ENCODE assay signal across 7 mouse cellular contexts in genomic region chr17:56078361-56078760, GRCm38 (mm10). TPM values are rescaled to one million over a fixed set of nuclear protein-coding genes. Genes with fewer than 3 reads are reported as not detected.
A peak's percentile ranks its signal among the peaks of the same experiment; 100 is the strongest.
DNase-seq lines count a peak whose midpoint lies in the region; ATAC-seq and TF ChIP-seq lines count a peak whose summit lies in the region.
"Not testable (repeated sequence)": the region's sequence is repeated elsewhere in the genome, so short reads cannot be mapped to it uniquely, and the experiment has no call there.

No protein-coding gene starts in this region.

- not testable (repeated sequence) for H3K4me1 ChIP-seq in brown adipose tissue, adult 24 weeks (ENCODE audit: control insufficient read depth, insufficient read depth, insufficient read length, low read length); intestine, postnatal 0 days (replicated peaks; ENCODE audit: control insufficient read depth, insufficient read depth, low read length)
- H3K4me1 ChIP-seq in forebrain, embryonic 10.5 days: peaks cover 52% of the 10 kb centered on the region
- H3K4me1 ChIP-seq in heart, embryonic 14.5 days (ENCODE audit: control insufficient read depth in 2 of 2, insufficient read depth in 2 of 2, low read length in 2 of 2): peaks cover 23 to 31% of the 10 kb centered on the region in 2 experiments
- peaks cover 11% of the 10 kb centered on the region for H3K4me1 ChIP-seq in limb, embryonic 11.5 days (ENCODE audit: control insufficient read depth, insufficient read depth, low read length)
- H3K4me1 ChIP-seq in lung, embryonic 16.5 days (replicated peaks; ENCODE audit: control insufficient read depth, insufficient read depth, low read length): peaks cover 27% of the 10 kb centered on the region
- H3K4me1 ChIP-seq in neural tube, embryonic 13.5 days (replicated peaks): peaks cover 51% of the 10 kb centered on the region

- WGBS in forebrain, embryonic 10.5 days: 63% methylated on average over 9 of the region's 9 CpGs
- 63% methylated on average over 9 of the region's 9 CpGs for WGBS in heart, embryonic 14.5 days
- 66% methylated on average over 9 of the region's 9 CpGs for WGBS in intestine, postnatal 0 days
- 62% methylated on average over 9 of the region's 9 CpGs for WGBS in limb, embryonic 11.5 days
- 63% methylated on average over 9 of the region's 9 CpGs for WGBS in lung, embryonic 16.5 days
- 64% methylated on average over 9 of the region's 9 CpGs for WGBS in neural tube, embryonic 13.5 days

- not testable (repeated sequence) for ATAC-seq in heart, embryonic 14.5 days (ENCODE audit: insufficient number of reproducible peaks, insufficient read depth, low FRiP score, low read depth); intestine, postnatal 0 days; limb, embryonic 11.5 days (ENCODE audit: insufficient number of reproducible peaks, low FRiP score, low TSS enrichment, low read depth); lung, embryonic 16.5 days (ENCODE audit: low read depth); neural tube, embryonic 13.5 days (ENCODE audit: low read depth)

- TF ChIP-seq CTCF in intestine, postnatal 0 days (IDR thresholded peaks at IDR 0.05; ENCODE audit: low read depth): not testable (repeated sequence)

- not testable (repeated sequence) for H3K9me3 ChIP-seq in forebrain, embryonic 10.5 days; heart, embryonic 14.5 days (ENCODE audit: control insufficient read depth, low read length); intestine, postnatal 0 days (ENCODE audit: control insufficient read depth); limb, embryonic 11.5 days (ENCODE audit: control insufficient read depth, low read length); lung, embryonic 16.5 days (ENCODE audit: control insufficient read depth, low read length); neural tube, embryonic 13.5 days

- H3K27ac ChIP-seq in brown adipose tissue, adult 24 weeks (replicated peaks; ENCODE audit: low read depth, low read length): 0 out of 2 replicates have a peak overlapping the region, but pooled peaks have one; percentile 8
- peak overlapping the region; percentile 75 for H3K27ac ChIP-seq in forebrain, embryonic 10.5 days
- H3K27ac ChIP-seq in heart, embryonic 14.5 days (replicated peaks in 1 of 2; ENCODE audit: control insufficient read depth in 1 of 2, insufficient read depth in 1 of 2, low read depth in 2 of 2, low read length in 2 of 2): peak overlapping the region; percentile 55 to 66
- H3K27ac ChIP-seq in intestine, postnatal 0 days (ENCODE audit: low read depth, low read length); limb, embryonic 11.5 days (replicated peaks; ENCODE audit: low read depth, low read length): not testable (repeated sequence)
- H3K27ac ChIP-seq in lung, embryonic 16.5 days (ENCODE audit: low read length): peak overlapping the region; percentile 67
- H3K27ac ChIP-seq in neural tube, embryonic 13.5 days (replicated peaks): peak overlapping the region; percentile 50; the same call in 1 of the 2 replicates

- H3K4me3 ChIP-seq in brown adipose tissue, adult 24 weeks (ENCODE audit: insufficient read depth, low read depth, low read length); limb, embryonic 11.5 days (ENCODE audit: low read depth, low read length): not testable (repeated sequence)
- peak overlapping the region; percentile 94 for H3K4me3 ChIP-seq in forebrain, embryonic 10.5 days
- H3K4me3 ChIP-seq in heart, embryonic 14.5 days (ENCODE audit: control insufficient read depth in 1 of 2, insufficient read depth in 1 of 2, low read depth in 1 of 2, low read length in 2 of 2): peak overlapping the region; percentile 14 to 15; a peak in 2 of 4 replicates
- H3K4me3 ChIP-seq in intestine, postnatal 0 days (ENCODE audit: low read depth, low read length): 0 out of 2 replicates have a peak overlapping the region, but pooled peaks have one; percentile 87
- H3K4me3 ChIP-seq in lung, embryonic 16.5 days (ENCODE audit: low read length): peak overlapping the region; percentile 92
- peak overlapping the region; percentile 84 for H3K4me3 ChIP-seq in neural tube, embryonic 13.5 days

- DNase-seq in forebrain, embryonic 10.5 days (ENCODE audit: extremely low spot score, low spot score); limb, embryonic 11.5 days (ENCODE audit: low spot score): not testable (repeated sequence)

- H3K27me3 ChIP-seq in forebrain, embryonic 10.5 days (ENCODE audit: poor library complexity, severe bottlenecking); heart, embryonic 14.5 days (ENCODE audit: control insufficient read depth, insufficient read depth, low read length); intestine, postnatal 0 days (replicated peaks; ENCODE audit: control insufficient read depth, insufficient read depth, low read length); limb, embryonic 11.5 days (ENCODE audit: control insufficient read depth, insufficient read depth, low read length); lung, embryonic 16.5 days (ENCODE audit: control insufficient read depth, insufficient read depth, low read depth, low read length); neural tube, embryonic 13.5 days: not testable (repeated sequence)

- H3K4me2 ChIP-seq in heart, embryonic 14.5 days (ENCODE audit: low read length): peak overlapping the region; percentile 63
- peak overlapping the region; percentile 43 for H3K4me2 ChIP-seq in intestine, postnatal 0 days (replicated peaks; ENCODE audit: low read depth)
- H3K4me2 ChIP-seq in limb, embryonic 11.5 days (ENCODE audit: low read depth, severe bottlenecking): peak overlapping the region; percentile 3
- H3K4me2 ChIP-seq in lung, embryonic 16.5 days (ENCODE audit: low read depth, low read length): peak overlapping the region; percentile 44
- peak overlapping the region; percentile 40 for H3K4me2 ChIP-seq in neural tube, embryonic 13.5 days

- not testable (repeated sequence) for H3K9ac ChIP-seq in heart, embryonic 14.5 days (ENCODE audit: low read length); intestine, postnatal 0 days (ENCODE audit: low read depth, low read length); limb, embryonic 11.5 days (ENCODE audit: low read length); lung, embryonic 16.5 days (ENCODE audit: low read length); neural tube, embryonic 13.5 days

- H3K36me3 ChIP-seq in forebrain, embryonic 10.5 days (replicated peaks): peaks cover 16% of the 10 kb centered on the region
- H3K36me3 ChIP-seq in heart, embryonic 14.5 days (ENCODE audit: control insufficient read depth, insufficient read depth, low read length): peaks cover 16% of the 10 kb centered on the region
- not testable (repeated sequence) for H3K36me3 ChIP-seq in intestine, postnatal 0 days (ENCODE audit: control insufficient read depth, insufficient read depth); limb, embryonic 11.5 days (ENCODE audit: control insufficient read depth, insufficient read depth, low read length); lung, embryonic 16.5 days (ENCODE audit: control insufficient read depth, insufficient read depth, low read length)
- peaks cover 16% of the 10 kb centered on the region for H3K36me3 ChIP-seq in neural tube, embryonic 13.5 days

RNA-seq across cellular contexts. Expression of gene Hdgfl2, which starts 1.1 kb away (rescaled TPM):
- polyA plus RNA-seq in brown adipose tissue, adult 24 weeks (2012; ENCODE audit: insufficient read depth, insufficient read length, missing spikeins): 17.6 and 19.3 TPM in 2 replicates
- polyA plus RNA-seq in forebrain, embryonic 10.5 days (2016; fragmentation: Nextera tagmentation; extraction: Ambion mirVana): 188 and 200 TPM in 2 replicates
- 56.5 and 57.5 TPM in 2 replicates for polyA plus RNA-seq in heart, embryonic 14.5 days (2014; fragmentation: Nextera tagmentation; extraction: Ambion mirVana)
- 25.9 and 33.6 TPM in 2 replicates for polyA plus RNA-seq in intestine, postnatal 0 days (2015; fragmentation: Nextera tagmentation; extraction: Ambion mirVana)
- polyA plus RNA-seq in limb, embryonic 11.5 days (2014; fragmentation: Nextera tagmentation; extraction: Ambion mirVana): 144 and 151 TPM in 2 replicates
- 95.2 and 96.7 TPM in 2 replicates for polyA plus RNA-seq in lung, embryonic 16.5 days (2015; fragmentation: Nextera tagmentation; extraction: Ambion mirVana)
- 140 and 150 TPM in 2 replicates for polyA plus RNA-seq in neural tube, embryonic 13.5 days (2015; fragmentation: Nextera tagmentation; extraction: Ambion mirVana)

RNA-seq across cellular contexts. Expression of gene Ubxn6, which starts 3.5 kb away (rescaled TPM):
- polyA plus RNA-seq in brown adipose tissue, adult 24 weeks (2012; ENCODE audit: insufficient read depth, insufficient read length, missing spikeins): 41.1 and 69.6 TPM in 2 replicates
- 30.2 and 32.4 TPM in 2 replicates for polyA plus RNA-seq in forebrain, embryonic 10.5 days (2016; fragmentation: Nextera tagmentation; extraction: Ambion mirVana)
- polyA plus RNA-seq in heart, embryonic 14.5 days (2014; fragmentation: Nextera tagmentation; extraction: Ambion mirVana): 41.3 and 42.5 TPM in 2 replicates
- polyA plus RNA-seq in intestine, postnatal 0 days (2015; fragmentation: Nextera tagmentation; extraction: Ambion mirVana): 42.5 and 47.7 TPM in 2 replicates
- polyA plus RNA-seq in limb, embryonic 11.5 days (2014; fragmentation: Nextera tagmentation; extraction: Ambion mirVana): 38.5 and 39.1 TPM in 2 replicates
- polyA plus RNA-seq in lung, embryonic 16.5 days (2015; fragmentation: Nextera tagmentation; extraction: Ambion mirVana): 38.8 and 41.6 TPM in 2 replicates
- polyA plus RNA-seq in neural tube, embryonic 13.5 days (2015; fragmentation: Nextera tagmentation; extraction: Ambion mirVana): 79.6 and 91.4 TPM in 2 replicates

RNA-seq across cellular contexts. Expression of gene Plin4, which starts 31.2 kb away (rescaled TPM):
- 195 and 205 TPM in 2 replicates for polyA plus RNA-seq in brown adipose tissue, adult 24 weeks (2012; ENCODE audit: insufficient read depth, insufficient read length, missing spikeins)
- polyA plus RNA-seq in forebrain, embryonic 10.5 days (2016; fragmentation: Nextera tagmentation; extraction: Ambion mirVana): 0.05 and 0.09 TPM in 2 replicates
- 0.15 and 0.19 TPM in 2 replicates for polyA plus RNA-seq in heart, embryonic 14.5 days (2014; fragmentation: Nextera tagmentation; extraction: Ambion mirVana)
- 0.30 and 0.31 TPM in 2 replicates for polyA plus RNA-seq in intestine, postnatal 0 days (2015; fragmentation: Nextera tagmentation; extraction: Ambion mirVana)
- 0.09 TPM in 1 of 2 replicates, not detected in the other for polyA plus RNA-seq in limb, embryonic 11.5 days (2014; fragmentation: Nextera tagmentation; extraction: Ambion mirVana)
- 0.15 and 0.28 TPM in 2 replicates for polyA plus RNA-seq in lung, embryonic 16.5 days (2015; fragmentation: Nextera tagmentation; extraction: Ambion mirVana)
- 0.03 and 0.11 TPM in 2 replicates for polyA plus RNA-seq in neural tube, embryonic 13.5 days (2015; fragmentation: Nextera tagmentation; extraction: Ambion mirVana)

RNA-seq across cellular contexts. Expression of gene Chaf1a, which starts 38.1 kb away (rescaled TPM):
- polyA plus RNA-seq in brown adipose tissue, adult 24 weeks (2012; ENCODE audit: insufficient read depth, insufficient read length, missing spikeins): 0.99 and 2.7 TPM in 2 replicates
- polyA plus RNA-seq in forebrain, embryonic 10.5 days (2016; fragmentation: Nextera tagmentation; extraction: Ambion mirVana): 53.9 and 54.7 TPM in 2 replicates
- 9.0 and 9.2 TPM in 2 replicates for polyA plus RNA-seq in heart, embryonic 14.5 days (2014; fragmentation: Nextera tagmentation; extraction: Ambion mirVana)
- polyA plus RNA-seq in intestine, postnatal 0 days (2015; fragmentation: Nextera tagmentation; extraction: Ambion mirVana): 4.8 and 5.2 TPM in 2 replicates
- 32.7 and 37.4 TPM in 2 replicates for polyA plus RNA-seq in limb, embryonic 11.5 days (2014; fragmentation: Nextera tagmentation; extraction: Ambion mirVana)
- polyA plus RNA-seq in lung, embryonic 16.5 days (2015; fragmentation: Nextera tagmentation; extraction: Ambion mirVana): 23.8 and 24.0 TPM in 2 replicates
- 6.3 and 8.0 TPM in 2 replicates for polyA plus RNA-seq in neural tube, embryonic 13.5 days (2015; fragmentation: Nextera tagmentation; extraction: Ambion mirVana)

RNA-seq across cellular contexts. Expression of gene Plin5, which starts 39.0 kb away (rescaled TPM):
- 138 and 171 TPM in 2 replicates for polyA plus RNA-seq in brown adipose tissue, adult 24 weeks (2012; ENCODE audit: insufficient read depth, insufficient read length, missing spikeins)
- 0.25 and 0.33 TPM in 2 replicates for polyA plus RNA-seq in forebrain, embryonic 10.5 days (2016; fragmentation: Nextera tagmentation; extraction: Ambion mirVana)
- 0.88 and 1.1 TPM in 2 replicates for polyA plus RNA-seq in heart, embryonic 14.5 days (2014; fragmentation: Nextera tagmentation; extraction: Ambion mirVana)
- 0.10 TPM in 1 of 2 replicates, not detected in the other for polyA plus RNA-seq in intestine, postnatal 0 days (2015; fragmentation: Nextera tagmentation; extraction: Ambion mirVana)
- 0.16 and 0.43 TPM in 2 replicates for polyA plus RNA-seq in limb, embryonic 11.5 days (2014; fragmentation: Nextera tagmentation; extraction: Ambion mirVana)
- polyA plus RNA-seq in lung, embryonic 16.5 days (2015; fragmentation: Nextera tagmentation; extraction: Ambion mirVana): 1.3 and 2.1 TPM in 2 replicates
- 0.83 and 0.93 TPM in 2 replicates for polyA plus RNA-seq in neural tube, embryonic 13.5 days (2015; fragmentation: Nextera tagmentation; extraction: Ambion mirVana)

Comparison
In these comparisons a context has a peak if more than half of its experiments do, and no peak if none do; other contexts are left out.
1. H3K4me2 ChIP-seq: peak in every context shown above with its lines; median percentile 63 in heart, embryonic 14.5 days; 44 in lung, embryonic 16.5 days; 43 in intestine, postnatal 0 days; 40 in neural tube, embryonic 13.5 days; 3 in limb, embryonic 11.5 days.
2. RNA of gene Plin4, which starts 31.2 kb away (polyA plus RNA-seq): 195 to 205 TPM in brown adipose tissue, adult 24 weeks; 0.30 to 0.31 TPM in intestine, postnatal 0 days, 0.15 to 0.19 TPM in heart, embryonic 14.5 days, 0.15 to 0.28 TPM in lung, embryonic 16.5 days, 0.09 TPM in limb, embryonic 11.5 days, 0.05 to 0.09 TPM in forebrain, embryonic 10.5 days and 0.03 to 0.11 TPM in neural tube, embryonic 13.5 days; every median in the first group is over 100 times any median in the second.